In the genomic region with DNA sequence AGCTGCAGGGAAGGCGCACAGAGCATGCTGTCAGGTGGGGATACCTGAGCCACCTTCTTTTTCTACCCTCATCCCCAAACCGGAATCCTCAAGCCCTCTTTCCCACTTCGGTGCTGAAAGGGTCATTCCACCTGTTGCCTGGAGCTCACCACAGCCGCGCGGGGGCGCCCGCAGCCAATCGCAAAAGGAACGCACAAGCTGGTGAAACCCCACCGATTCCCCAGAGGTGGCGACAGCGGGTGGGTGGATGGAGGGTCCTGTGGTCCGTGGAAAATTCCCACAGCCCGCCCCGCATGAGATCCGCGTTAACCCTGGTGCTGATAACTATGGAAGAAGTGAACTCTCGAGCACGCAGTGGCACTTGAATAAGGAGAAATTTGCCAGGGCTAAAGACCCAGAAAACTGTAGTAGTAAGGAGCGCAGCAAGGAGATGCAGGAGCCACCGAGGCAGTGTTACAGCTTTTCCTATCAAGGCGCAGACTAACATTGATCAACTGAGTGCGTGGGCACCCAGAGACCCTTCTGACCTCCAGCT, we compare ENCODE assay signal across 8 mouse cellular contexts. TPM values are rescaled to one million over a fixed set of nuclear protein-coding genes. Genes with fewer than 3 reads are reported as not detected.
DNase-seq lines count a peak whose midpoint lies in the region; ATAC-seq and TF ChIP-seq lines count a peak whose summit lies in the region.

No protein-coding gene starts in this region.

- no peak for ATAC-seq in hindbrain, embryonic 14.5 days (ENCODE audit: low FRiP score)

- H3K4me3 ChIP-seq in hindbrain, embryonic 14.5 days (replicated peaks; ENCODE audit: low read length): no peak overlapping the region
- H3K4me3 ChIP-seq in megakaryocyte, embryonic 14.5 days (replicated peaks): peak overlapping the region; percentile 77

- H3K9me3 ChIP-seq in hindbrain, embryonic 14.5 days (ENCODE audit: control insufficient read depth, low read length): no peaks in the 10 kb centered on the region
- H3K9me3 ChIP-seq in megakaryocyte, embryonic 14.5 days: no peaks in the 10 kb centered on the region

- H3K4me2 ChIP-seq in hindbrain, embryonic 14.5 days (replicated peaks): no peak overlapping the region

- DNase-seq in cerebellum, adult 11 months: peak; percentile 45
- DNase-seq in cerebellum, adult 9-11 months: no peak
- DNase-seq in brain, embryonic 14.5 days (ENCODE audit: low read depth): peak; percentile 70
- peak; percentile 63 to 75 for DNase-seq in frontal cortex, postnatal 10 days (ENCODE audit: low spot score in 2 of 2)
- peak; percentile 57 for DNase-seq in hindbrain, embryonic 14.5 days (ENCODE audit: low spot score)
- DNase-seq in left cerebral cortex, adult 11 months (ENCODE audit: low spot score): peak; percentile 47
- peak; percentile 68 for DNase-seq in spleen, adult 12 weeks (ENCODE audit: low spot score)

- TF ChIP-seq POLR2A in brain, embryonic 14.5 days (IDR thresholded peaks at IDR 0.05; ENCODE audit: borderline replicate concordance, extremely low read depth, insufficient read depth, insufficient read length, poor library complexity, severe bottlenecking): no peak

- WGBS in hindbrain, embryonic 14.5 days: 3% methylated on average over 24 of the region's 24 CpGs

- no peak overlapping the region for H3K9ac ChIP-seq in hindbrain, embryonic 14.5 days

- peaks cover 17% of the 10 kb centered on the region for H3K4me1 ChIP-seq in hindbrain, embryonic 14.5 days (replicated peaks; ENCODE audit: control insufficient read depth, insufficient read depth, low read length)
- peaks cover 49% of the 10 kb centered on the region for H3K4me1 ChIP-seq in megakaryocyte, embryonic 14.5 days

- TF ChIP-seq CTCF in brain, embryonic 14.5 days (IDR thresholded peaks at IDR 0.05; ENCODE audit: borderline replicate concordance, extremely low read depth, insufficient read depth, insufficient read length): peak; percentile 75

- peaks cover 71% of the 10 kb centered on the region for H3K27me3 ChIP-seq in hindbrain, embryonic 14.5 days (ENCODE audit: control insufficient read depth, insufficient read depth, low read length)
- peaks cover 97% of the 10 kb centered on the region for H3K27me3 ChIP-seq in megakaryocyte, embryonic 14.5 days (replicated peaks)

- H3K36me3 ChIP-seq in hindbrain, embryonic 14.5 days (replicated peaks; ENCODE audit: control insufficient read depth, insufficient read depth): no peaks in the 10 kb centered on the region
- H3K36me3 ChIP-seq in megakaryocyte, embryonic 14.5 days (replicated peaks; ENCODE audit: low read length): no peaks in the 10 kb centered on the region

- H3K27ac ChIP-seq in hindbrain, embryonic 14.5 days: no peak overlapping the region

RNA-seq across cellular contexts. Expression of a gene that starts 2.0 kb away (rescaled TPM):
- polyA plus RNA-seq in brain, embryonic 14.5 days (2012; rRNA removed): 1.7 and 2.7 TPM in 2 replicates
- 2.2 and 3.5 TPM in 2 replicates for polyA plus RNA-seq in hindbrain, embryonic 14.5 days (2014; fragmentation: Nextera tagmentation; extraction: Ambion mirVana)
- 0.46 TPM in 1 of 2 replicates, not detected in the other for polyA plus RNA-seq in megakaryocyte, embryonic 14.5 days (2012; ENCODE audit: insufficient read depth, low replicate concordance)

RNA-seq across cellular contexts. Expression of a gene that starts 11.0 kb away (rescaled TPM):
- 0.35 and 0.51 TPM in 2 replicates for polyA plus RNA-seq in brain, embryonic 14.5 days (2012; rRNA removed)
- 1.1 and 1.4 TPM in 2 replicates for polyA plus RNA-seq in hindbrain, embryonic 14.5 days (2014; fragmentation: Nextera tagmentation; extraction: Ambion mirVana)
- 0.44 TPM in 1 of 2 replicates, not detected in the other for polyA plus RNA-seq in megakaryocyte, embryonic 14.5 days (2012; ENCODE audit: insufficient read depth, low replicate concordance)

RNA-seq across cellular contexts. Expression of a gene that starts 13.8 kb away (rescaled TPM):
- 83.0 and 90.3 TPM in 2 replicates for polyA plus RNA-seq in brain, embryonic 14.5 days (2012; rRNA removed)
- 123 and 136 TPM in 2 replicates for polyA plus RNA-seq in hindbrain, embryonic 14.5 days (2014; fragmentation: Nextera tagmentation; extraction: Ambion mirVana)
- polyA plus RNA-seq in megakaryocyte, embryonic 14.5 days (2012; ENCODE audit: insufficient read depth, low replicate concordance): 237 and 458 TPM in 2 replicates

RNA-seq across cellular contexts. Expression of a gene that starts 15.4 kb away (rescaled TPM):
- polyA plus RNA-seq in brain, embryonic 14.5 days (2012; rRNA removed): 19.9 and 26.8 TPM in 2 replicates
- polyA plus RNA-seq in hindbrain, embryonic 14.5 days (2014; fragmentation: Nextera tagmentation; extraction: Ambion mirVana): 16.8 and 17.9 TPM in 2 replicates
- 3.6 and 7.7 TPM in 2 replicates for polyA plus RNA-seq in megakaryocyte, embryonic 14.5 days (2012; ENCODE audit: insufficient read depth, low replicate concordance)

RNA-seq across cellular contexts. Expression of a gene that starts 25.5 kb away (rescaled TPM):
- polyA plus RNA-seq in brain, embryonic 14.5 days (2012; rRNA removed): 57.4 and 57.6 TPM in 2 replicates
- 35.4 and 37.8 TPM in 2 replicates for polyA plus RNA-seq in hindbrain, embryonic 14.5 days (2014; fragmentation: Nextera tagmentation; extraction: Ambion mirVana)
- 59.5 and 102 TPM in 2 replicates for polyA plus RNA-seq in megakaryocyte, embryonic 14.5 days (2012; ENCODE audit: insufficient read depth, low replicate concordance)
